Mouse (Mus musculus) large intestine, adult 2 months (tissue): ENCODE measurements around the gene Rnf32. TPM values are rescaled to one million over a fixed set of nuclear protein-coding genes. Genes with fewer than 3 reads are reported as not detected.

Source experiments
- DNase-seq: peaks from one replicate; pipeline ENCODE4 v3.0.0-alpha.2; 2012; ENCODE audit warnings: low read depth, low spot score
- WGBS: fragments of 180-500 bp; shearing (Covaris S2); methylation state at CpG from one replicate; pipeline ENCODE4 v1.1.7; 2018; 5-methylcytosine and 5-hydroxymethylcytosine counted together
- polyA plus RNA-seq: library from polyadenylated mRNA; depleted of rRNA; stranded (reverse); fragments of >200 nt; gene quantifications from 2 replicates; pipeline ENCODE4 v1.2.3, GENCODE M21; 2012; rRNA removed

Rnf32 gene
- polyA plus RNA-seq, 1 experiment = 6.1 TPM

DNA sequence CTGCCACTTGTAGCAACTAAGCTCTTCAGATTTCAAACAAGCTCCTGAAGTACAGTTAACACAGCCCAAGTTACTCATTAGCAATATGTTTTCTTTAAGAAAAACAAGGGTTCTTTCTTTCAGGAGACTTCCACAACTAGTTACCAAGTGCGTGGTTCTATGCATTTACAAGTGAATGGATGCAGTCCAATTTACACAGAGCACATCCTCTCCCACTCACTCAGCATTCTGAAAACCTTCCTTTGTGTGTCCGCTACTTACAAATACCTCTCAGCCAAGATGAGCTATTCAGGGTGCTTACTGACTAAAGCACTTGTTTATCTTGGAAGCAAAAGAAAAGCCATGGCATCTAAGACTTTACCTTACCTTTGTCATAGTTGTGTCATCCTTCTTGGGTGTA lies 58.1 kb downstream of the Rnf32 start:
- WGBS = 37% methylated on average over 2 of the region's 2 CpGs
- DNase-seq = no peak

- 46% methylated on average over 4 of the region's 4 CpGs for WGBS
Observed at GRCm38 (mm10) chr5:29270879-29271278, 75.1 kb downstream of the Rnf32 start.

GRCm38 (mm10) chr5:29273426-29273825 lies 77.6 kb downstream of the Rnf32 start:
- 71% methylated on average over 2 of the region's 2 CpGs for WGBS
- DNase-seq = no peak

More at GRCm38 (mm10) chr5:29270879-29271278, 75.1 kb downstream of the Rnf32 start:
- DNase-seq = no peak

GRCm38 (mm10) chr5:29274746-29275145 lies 79.0 kb downstream of the Rnf32 start:
- no peak for DNase-seq

Other genes with a start within 250 kb of the Rnf32 start
- gene Lmbr1, start 182.4 kb downstream of the Rnf32 start, polyA plus RNA-seq = 2.1 and 3.2 TPM in 2 replicates
- 6.6 and 6.7 TPM in 2 replicates for gene Nom1, start 238.7 kb downstream of the Rnf32 start, polyA plus RNA-seq